Mouse (Mus musculus) thymus, adult 2 months (tissue): Measurements from ENCODE around the gene Plch2.

ENCODE experiments used
- CTCF ChIP-seq: fragments of 200-500 bp; IDR thresholded peaks from 2 replicates; pipeline ENCODE4 v1.5.1; 2012; ENCODE audit warnings: mild to moderate bottlenecking, control low read depth, low read length, moderate library complexity, borderline replicate concordance; ENCODE audit not compliant: control insufficient read depth, poor library complexity, insufficient read depth; ENCODE audit errors: extremely low read depth
- POLR2A ChIP-seq: fragments of 200-500 bp; IDR thresholded peaks from 2 replicates; pipeline ENCODE4 v1.6.1; 2012; ENCODE audit warnings: mild to moderate bottlenecking, low read length, control low read depth, moderate library complexity; ENCODE audit not compliant: control insufficient read depth, poor library complexity, insufficient read depth; ENCODE audit errors: extremely low read depth

- TF ChIP-seq CTCF (no peak), POLR2A (no peak)
Measured at GRCm38 (mm10) chr4:154942632-154943322, 113.8 kb downstream of the Plch2 start.
